Mouse (Mus musculus) ES-E14 (cell line): Measurements from ENCODE around the gene Prickle1.

Experiments
- CHD2 ChIP-seq: IDR thresholded peaks from 2 replicates; pipeline ENCODE4 v1.6.1; 2014; ENCODE audit warnings: mild to moderate bottlenecking, low read depth, low read length, inconsistent platforms
- HCFC1 ChIP-seq: IDR thresholded peaks from 2 replicates; pipeline ENCODE4 v1.6.1; 2012; ENCODE audit warnings: low read length, inconsistent platforms, borderline replicate concordance; ENCODE audit not compliant: insufficient read depth
- ZC3H11A ChIP-seq: IDR thresholded peaks from 2 replicates; pipeline ENCODE4 v1.6.1; 2012; ENCODE audit warnings: low read depth, mild to moderate bottlenecking, inconsistent platforms, low read length, borderline replicate concordance
- ZNF384 ChIP-seq: IDR thresholded peaks from 2 replicates; pipeline ENCODE4 v1.6.1; 2012; ENCODE audit warnings: low read depth, low read length, inconsistent platforms

DNA sequence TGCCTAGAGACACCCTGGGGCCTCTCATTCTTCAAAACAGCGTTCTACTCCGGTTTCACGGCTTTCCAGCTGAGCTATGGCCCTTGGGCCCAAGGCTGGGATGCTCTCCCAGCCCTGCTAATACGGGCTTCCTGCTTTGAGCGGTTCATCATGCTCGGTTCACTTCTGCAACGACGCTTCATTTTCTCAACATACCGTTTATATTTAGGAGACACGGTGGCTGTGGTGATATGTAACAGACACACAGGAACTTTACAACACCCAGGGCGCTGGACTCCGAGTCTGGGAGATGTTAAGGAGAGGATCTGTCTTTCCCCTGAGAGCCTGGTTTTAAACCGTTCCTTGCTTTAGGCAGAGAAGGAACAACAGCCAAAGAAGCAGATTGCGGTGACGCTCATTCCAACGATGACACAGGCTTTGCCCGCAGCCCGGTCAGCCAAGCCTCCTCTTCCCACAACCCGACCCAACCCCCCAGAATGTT, 15.1 kb upstream of the Prickle1 start:
- no peak for TF ChIP-seq HCFC1
- no peak for TF ChIP-seq CHD2
- TF ChIP-seq ZC3H11A: no peak
- no peak for TF ChIP-seq ZNF384
